Mouse (Mus musculus) liver, embryonic 16.5 days (tissue): Measurements from ENCODE around the gene Elmsan1. TPM values are rescaled to one million over a fixed set of nuclear protein-coding genes. Genes with fewer than 3 reads are reported as not detected.

Experiments
- ATAC-seq: fragments of 200-750 bp; cut with Nextera tagmentation; 2 replicates; pipeline ENCODE4 v1.8.0; 2017; ENCODE audit warnings: low read depth, mild to moderate bottlenecking, moderate number of reproducible peaks, moderate library complexity
- H3K27ac ChIP-seq: fragments of 300-500 bp; sonication (generic); 2 replicates; pipeline ENCODE4 v1.5.1; 2014; ENCODE audit warnings: mild to moderate bottlenecking, low read length
- H3K27me3 ChIP-seq: fragments of 300-500 bp; sonication (generic); 2 replicates; pipeline ENCODE4 v1.6.1; 2014; ENCODE audit warnings: low read depth, low read length, mixed read lengths; ENCODE audit not compliant: control insufficient read depth, insufficient read depth
- H3K36me3 ChIP-seq: fragments of 300-500 bp; sonication (generic); 2 replicates; pipeline ENCODE4 v1.6.1; 2014; ENCODE audit warnings: mild to moderate bottlenecking; ENCODE audit not compliant: control insufficient read depth, insufficient read depth
- H3K4me1 ChIP-seq: fragments of 300-500 bp; sonication (generic); 2 replicates; pipeline ENCODE4 v1.6.1; 2014; ENCODE audit warnings: low read depth, low read length, mixed read lengths; ENCODE audit not compliant: control insufficient read depth
- H3K4me2 ChIP-seq: fragments of 300-500 bp; sonication (generic); 2 replicates; pipeline ENCODE4 v1.6.1; 2014; ENCODE audit warnings: low read depth, low read length, mixed read lengths
- H3K4me3 ChIP-seq: fragments of 300-500 bp; sonication (generic); 2 replicates; pipeline ENCODE4 v1.5.1; 2014; ENCODE audit warnings: low read depth, mild to moderate bottlenecking, low read length
- H3K9ac ChIP-seq: fragments of 300-500 bp; sonication (generic); 2 replicates; pipeline ENCODE4 v1.6.1; 2014; ENCODE audit warnings: low read depth, low read length
- H3K9me3 ChIP-seq: fragments of 300-500 bp; sonication (generic); replicated peaks from 2 replicates; pipeline ENCODE4 v1.6.1; 2016; ENCODE audit warnings: low read length; ENCODE audit not compliant: control insufficient read depth
- WGBS: fragments of 180-500 bp; shearing (Covaris S2); extraction: QIAGEN DNeasy Blood & Tissue Kit; methylation state at CpG from one replicate; pipeline ENCODE4 v1.1.7; 2014; ENCODE audit not compliant: insufficient replicate concordance; 5-methylcytosine and 5-hydroxymethylcytosine counted together
- polyA plus RNA-seq: library from polyadenylated mRNA; unstranded; fragments of >200 nt; fragmentation: Nextera tagmentation; extraction: Ambion mirVana; gene quantifications from 2 replicates; pipeline ENCODE4 v1.2.1, GENCODE M21; 2015

Gene Elmsan1
- polyA plus RNA-seq, 1 experiment from 2014 or later, result 7.8 TPM

DNA sequence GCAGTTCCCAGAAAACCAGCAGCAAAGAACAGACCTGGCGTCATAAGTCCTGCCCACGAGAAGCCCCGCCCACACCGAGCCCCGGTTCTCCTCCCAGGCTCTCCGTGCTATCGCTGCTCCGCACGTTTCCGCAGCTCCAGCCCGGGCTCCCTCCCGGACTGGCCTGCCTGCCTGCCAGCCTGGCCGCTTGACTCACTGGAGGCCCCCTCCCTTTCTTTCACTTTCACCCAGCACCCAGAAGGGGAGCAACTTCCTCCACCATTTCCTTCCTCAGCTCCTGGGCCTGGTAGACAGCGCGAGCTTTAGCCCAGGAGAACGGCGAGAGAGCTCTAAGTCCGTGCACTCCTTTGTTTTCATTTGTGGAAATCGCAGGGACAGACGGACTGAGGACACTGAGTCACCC is 43.0 kb downstream of the Elmsan1 start:
- peak; percentile 88 for ATAC-seq
- Histone ChIP-seq H3K4me3 (peak overlapping the region; percentile 62), H3K9ac (peak overlapping the region; percentile 76), H3K27me3 (no peaks in the 10 kb centered on the region), H3K4me2 (peak overlapping the region; percentile 86), H3K4me1 (peaks cover 82% of the 10 kb centered on the region), H3K27ac (peak overlapping the region; percentile 97), H3K36me3 (peaks cover 33% of the 10 kb centered on the region), H3K9me3 (no peaks in the 10 kb centered on the region)
- under 1% methylated on average over 20 of the region's 20 CpGs for WGBS

DNA sequence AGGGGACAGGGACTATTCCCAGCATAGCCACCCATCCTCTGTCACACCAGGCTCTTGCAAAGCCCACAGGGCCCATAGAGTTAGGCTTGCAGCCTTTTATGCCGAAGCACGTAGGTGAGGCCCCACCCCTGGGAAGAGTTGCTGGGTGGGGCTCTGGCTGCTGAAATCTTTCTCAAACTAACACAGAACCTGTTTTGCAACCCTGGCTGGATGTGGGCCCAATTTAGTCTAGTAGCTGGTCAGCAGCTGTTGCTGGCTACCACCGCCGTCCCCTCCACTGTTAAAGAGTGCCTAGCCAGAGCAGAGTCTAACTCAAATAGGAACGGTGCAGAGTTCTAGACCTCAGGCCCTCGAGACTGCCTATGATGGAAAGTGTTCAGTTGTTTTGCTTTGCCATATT is 43.8 kb downstream of the Elmsan1 start:
- peaks cover 74% of the 10 kb centered on the region for H3K4me1 ChIP-seq
- H3K27me3 ChIP-seq, result no peaks in the 10 kb centered on the region
- peak; percentile 40 for ATAC-seq
- H3K9ac ChIP-seq, result peak overlapping the region; percentile 47
- 36% methylated on average over 6 of the region's 6 CpGs for WGBS
- H3K9me3 ChIP-seq, result no peaks in the 10 kb centered on the region
- H3K27ac ChIP-seq, result peak overlapping the region; percentile 97
- H3K4me2 ChIP-seq, result peak overlapping the region; percentile 86
- peak overlapping the region; percentile 62 for H3K4me3 ChIP-seq
- H3K36me3 ChIP-seq, result peaks cover 39% of the 10 kb centered on the region

DNA sequence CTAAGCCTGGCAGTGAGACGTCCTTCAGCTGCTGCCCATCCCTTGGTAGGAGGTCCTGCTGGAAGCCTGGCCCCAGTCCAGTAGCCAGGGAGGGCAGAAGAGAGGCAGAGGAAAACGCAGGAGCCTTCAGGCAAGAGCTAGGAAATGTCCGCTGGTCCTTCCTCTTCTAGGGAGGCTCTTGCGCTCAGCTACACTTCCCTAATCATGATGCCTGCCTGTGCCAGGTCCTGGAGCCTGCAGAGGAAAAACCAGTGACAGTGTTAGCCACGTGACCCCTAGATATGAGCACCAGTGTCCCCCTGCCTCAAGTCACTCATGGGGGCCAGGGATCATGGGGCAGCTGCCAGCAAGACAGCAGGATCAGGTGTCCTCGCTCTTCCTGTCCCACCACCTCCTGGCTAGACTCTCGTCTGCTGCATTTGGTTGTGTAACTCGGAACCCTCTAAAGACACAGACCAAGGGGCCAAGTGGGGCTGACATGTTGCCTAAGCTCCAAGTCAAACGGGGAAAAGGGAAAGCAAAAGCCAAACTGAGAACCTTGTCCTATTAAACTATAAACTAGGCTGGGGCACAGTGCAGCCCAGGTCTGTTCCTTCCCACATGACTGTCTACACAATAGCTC is 44.4 kb downstream of the Elmsan1 start:
- peak; percentile 0; the same call in 1 of the 2 replicates for ATAC-seq
- Histone ChIP-seq H3K9me3 (no peaks in the 10 kb centered on the region), H3K27ac (peak overlapping the region; percentile 97), H3K4me3 (peak overlapping the region; percentile 62), H3K4me2 (peak overlapping the region; percentile 86), H3K36me3 (peaks cover 43% of the 10 kb centered on the region), H3K9ac (peak overlapping the region; percentile 47), H3K27me3 (no peaks in the 10 kb centered on the region), H3K4me1 (peaks cover 68% of the 10 kb centered on the region)
- 58% methylated on average over 9 of the region's 9 CpGs for WGBS

DNA sequence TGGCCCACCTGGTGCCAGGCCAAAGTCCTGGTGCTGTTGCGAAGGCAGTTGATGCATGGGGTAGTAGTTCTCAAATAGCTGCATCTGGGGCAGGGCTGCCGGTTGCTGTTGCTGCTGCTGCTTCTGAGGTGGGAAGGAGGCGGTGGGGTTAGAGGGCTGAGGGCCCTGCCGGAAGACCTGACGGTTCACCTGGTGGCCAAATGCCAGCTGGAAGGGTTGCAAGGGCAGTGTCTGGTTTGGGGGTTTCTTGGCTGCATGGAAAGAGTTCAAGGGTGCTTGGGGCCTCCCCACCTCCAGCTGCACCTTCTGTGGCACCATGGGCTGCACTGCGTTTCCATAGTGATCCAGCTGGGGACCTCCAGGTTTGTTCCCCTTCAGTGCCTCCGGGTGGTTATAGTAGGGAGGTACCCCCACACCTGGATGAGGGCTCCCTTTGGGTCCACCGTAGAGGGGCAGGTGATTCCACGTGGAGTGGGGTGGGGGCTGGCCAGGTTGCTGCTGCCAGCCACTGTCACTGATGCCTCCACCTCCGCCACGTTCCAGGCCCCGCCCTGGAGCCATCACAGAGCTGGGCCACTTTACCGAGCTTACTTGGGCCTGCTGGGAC is 45.3 kb downstream of the Elmsan1 start:
- Histone ChIP-seq H3K4me1 (peaks cover 59% of the 10 kb centered on the region), H3K27ac (peak overlapping the region; percentile 97), H3K4me2 (no peak overlapping the region), H3K27me3 (no peaks in the 10 kb centered on the region), H3K9me3 (no peaks in the 10 kb centered on the region), H3K36me3 (peaks cover 48% of the 10 kb centered on the region), H3K9ac (peak overlapping the region; percentile 27), H3K4me3 (no peak overlapping the region)
- WGBS, result 87% methylated on average over 13 of the region's 13 CpGs
- ATAC-seq, result no peak

DNA sequence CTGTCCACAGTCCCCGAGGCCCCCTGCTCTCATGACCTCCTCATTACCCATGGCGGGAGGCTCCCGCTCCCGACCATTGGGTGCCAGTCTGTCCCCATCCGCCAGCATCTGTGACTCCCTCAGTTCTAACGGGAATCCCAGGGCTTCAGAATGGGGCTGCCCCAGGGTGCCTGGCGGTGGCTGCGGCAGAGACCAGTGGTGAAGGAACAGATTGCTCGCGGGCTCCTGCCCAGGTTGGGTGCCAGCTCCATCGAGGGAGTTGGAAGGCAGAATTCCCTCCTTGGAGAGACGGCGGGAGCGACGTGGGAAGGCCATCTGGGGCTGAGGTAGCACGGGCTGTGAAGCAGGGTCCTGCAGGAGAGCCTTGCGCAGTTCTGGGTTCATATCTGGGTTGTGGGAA is 45.8 kb downstream of the Elmsan1 start:
- ATAC-seq, result no peak
- 94% methylated on average over 17 of the region's 17 CpGs for WGBS
- Histone ChIP-seq H3K4me3 (no peak overlapping the region), H3K9ac (no peak overlapping the region), H3K36me3 (peaks cover 50% of the 10 kb centered on the region), H3K4me2 (no peak overlapping the region), H3K27ac (no peak overlapping the region), H3K27me3 (no peaks in the 10 kb centered on the region), H3K9me3 (no peaks in the 10 kb centered on the region), H3K4me1 (peaks cover 54% of the 10 kb centered on the region)

DNA sequence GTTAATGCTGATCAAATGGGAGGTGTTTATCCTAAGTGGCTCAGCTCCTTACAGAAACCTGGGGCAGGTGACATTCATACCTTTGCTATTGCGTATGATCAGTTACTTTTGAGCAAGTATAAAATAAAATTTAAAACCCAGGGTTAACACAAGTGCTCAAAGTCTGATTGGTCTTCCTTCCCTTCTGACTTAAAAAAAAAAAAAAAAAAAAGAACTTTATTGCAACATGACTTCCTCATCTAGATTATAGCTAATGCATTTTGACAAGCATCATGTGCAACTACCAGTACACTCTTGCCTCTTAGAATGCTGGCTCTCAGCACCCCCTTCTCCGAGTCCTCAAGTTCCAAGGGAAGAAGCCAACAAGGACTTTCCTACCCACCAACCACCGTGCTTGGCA is 46.5 kb downstream of the Elmsan1 start:
- Histone ChIP-seq H3K9me3 (no peaks in the 10 kb centered on the region), H3K4me1 (peaks cover 48% of the 10 kb centered on the region), H3K36me3 (peaks cover 51% of the 10 kb centered on the region), H3K9ac (no peak overlapping the region), H3K27me3 (no peaks in the 10 kb centered on the region), H3K4me3 (no peak overlapping the region), H3K4me2 (no peak overlapping the region), H3K27ac (no peak overlapping the region)
- WGBS, result 84% methylated on average over 3 of the region's 3 CpGs
- no peak for ATAC-seq

DNA sequence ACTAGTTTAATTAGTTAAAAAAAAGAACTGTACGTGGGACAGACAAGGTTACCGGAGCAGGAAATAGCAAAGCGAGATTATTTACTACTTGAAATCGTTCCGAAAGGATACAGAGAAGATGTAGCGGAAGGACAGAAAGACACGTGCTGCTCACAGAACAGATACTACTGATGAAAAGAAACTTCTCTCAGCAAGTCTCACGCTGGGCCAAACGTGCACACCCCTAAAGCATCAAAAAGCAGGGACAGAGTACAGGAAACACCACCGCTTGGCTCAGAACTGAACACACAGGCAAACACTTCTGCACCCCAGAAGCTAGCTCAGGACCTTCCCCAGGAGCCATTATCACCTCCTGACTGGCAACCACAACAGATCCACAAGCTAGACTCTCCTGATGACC is 48.1 kb downstream of the Elmsan1 start:
- Histone ChIP-seq H3K9ac (no peak overlapping the region), H3K4me1 (peaks cover 36% of the 10 kb centered on the region), H3K27ac (no peak overlapping the region), H3K4me2 (no peak overlapping the region), H3K36me3 (peaks cover 59% of the 10 kb centered on the region), H3K9me3 (no peaks in the 10 kb centered on the region), H3K4me3 (no peak overlapping the region), H3K27me3 (no peaks in the 10 kb centered on the region)
- no peak for ATAC-seq
- 84% methylated on average over 10 of the region's 10 CpGs for WGBS

DNA sequence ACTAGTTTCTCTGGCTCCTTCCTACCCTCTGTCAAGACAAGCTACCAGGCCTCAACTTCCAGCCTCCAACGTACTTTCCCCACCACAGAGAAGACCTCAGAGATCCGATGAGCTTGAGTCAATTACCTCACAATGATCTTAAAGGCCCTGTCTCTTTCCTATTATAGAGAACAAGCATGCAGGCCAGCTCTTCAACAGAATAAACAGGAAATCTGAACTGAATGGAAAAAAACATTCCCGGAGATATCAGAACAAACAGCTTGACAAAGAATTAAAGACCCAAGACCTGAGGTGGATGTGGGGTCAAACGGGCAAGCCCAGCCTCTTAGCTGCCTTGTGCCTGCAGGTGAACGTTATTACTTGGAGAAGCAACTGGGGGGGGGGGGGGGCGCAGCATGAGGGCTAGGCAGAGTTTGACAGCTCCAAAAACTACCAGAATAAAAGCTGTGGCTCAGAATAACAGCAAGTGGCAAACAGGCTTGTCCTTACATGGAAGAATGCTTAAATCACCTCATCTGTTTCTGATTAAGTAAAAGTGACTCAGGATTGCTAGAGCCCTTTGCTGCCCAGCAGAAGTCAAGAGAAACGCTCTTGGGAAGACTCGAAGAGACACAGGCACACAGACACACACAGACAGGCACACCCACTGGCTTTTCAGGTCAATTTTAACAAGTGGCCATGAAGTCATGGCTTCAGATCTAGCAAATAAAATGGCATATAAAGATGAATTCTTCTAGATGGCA is 52.9 kb downstream of the Elmsan1 start:
- Histone ChIP-seq H3K27ac (peak overlapping the region; percentile 42; the same call in 1 of the 2 replicates), H3K27me3 (no peaks in the 10 kb centered on the region), H3K36me3 (peaks cover 37% of the 10 kb centered on the region), H3K9me3 (no peaks in the 10 kb centered on the region), H3K4me2 (no peak overlapping the region), H3K9ac (no peak overlapping the region), H3K4me3 (no peak overlapping the region), H3K4me1 (peaks cover 29% of the 10 kb centered on the region)
- no peak for ATAC-seq
- 63% methylated on average over 8 of the region's 8 CpGs for WGBS
